Comparison of ENCODE assay signal across 26 mouse cellular contexts in the genomic region with DNA sequence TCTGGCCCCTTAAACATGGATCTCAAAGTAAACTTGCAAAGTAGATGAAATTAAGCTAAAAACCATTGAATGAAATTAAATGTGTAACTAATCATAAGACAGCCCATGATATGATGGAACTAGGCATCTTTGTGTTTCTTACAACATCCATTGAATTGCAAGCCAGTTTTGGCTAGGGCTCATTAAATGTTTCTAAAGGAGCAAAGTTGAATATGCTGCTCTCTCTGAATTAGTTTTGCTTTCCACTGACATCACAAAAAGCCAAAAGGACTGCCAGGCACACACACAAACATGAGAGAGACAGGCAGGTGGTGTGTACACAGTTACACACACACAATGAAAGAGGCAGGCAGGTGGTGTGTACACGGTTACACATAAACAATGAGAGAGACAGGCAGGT.
"Had no signal": no experiment of that assay in that cellular context is flagged by ENCODE, and none has a peak within 500 bp of the region (broad histone marks: within the 10 kb centered on the region; RNA-seq: fewer than 3 reads in every experiment).

No protein-coding gene starts in this region.

- H3K4me2 ChIP-seq: heart, embryonic 11.5 days; heart, embryonic 13.5 days; heart, embryonic 15.5 days; hindbrain, embryonic 13.5 days; hindbrain, embryonic 15.5 days; kidney, embryonic 15.5 days; limb, embryonic 13.5 days; limb, embryonic 15.5 days; liver, embryonic 15.5 days had no signal

- H3K36me3 ChIP-seq: hindbrain, embryonic 13.5 days; hindbrain, embryonic 15.5 days; kidney, embryonic 15.5 days; limb, embryonic 15.5 days; liver, embryonic 15.5 days had no signal

- H3K9ac ChIP-seq: heart, embryonic 13.5 days; heart, embryonic 15.5 days; hindbrain, embryonic 13.5 days; hindbrain, embryonic 15.5 days; kidney, embryonic 15.5 days; limb, embryonic 13.5 days; limb, embryonic 15.5 days; liver, embryonic 15.5 days had no signal

- H3K9me3 ChIP-seq: heart, embryonic 15.5 days; hindbrain, embryonic 13.5 days; hindbrain, embryonic 15.5 days; kidney, embryonic 15.5 days; limb, embryonic 15.5 days; liver, embryonic 15.5 days had no signal

- H3K4me3 ChIP-seq: heart, embryonic 13.5 days; heart, embryonic 15.5 days; hindbrain, embryonic 13.5 days; hindbrain, embryonic 15.5 days; kidney, embryonic 15.5 days; limb, embryonic 13.5 days; limb, embryonic 15.5 days; liver, embryonic 15.5 days had no signal

- H3K27ac ChIP-seq: heart, embryonic 13.5 days; heart, embryonic 15.5 days; hindbrain, embryonic 13.5 days; hindbrain, embryonic 15.5 days; hindbrain, postnatal 0 days; kidney, embryonic 15.5 days; kidney, postnatal 0 days; limb, embryonic 13.5 days; limb, embryonic 15.5 days had no signal

- H3K27me3 ChIP-seq: heart, embryonic 13.5 days; heart, embryonic 15.5 days; hindbrain, embryonic 13.5 days; hindbrain, embryonic 15.5 days; kidney, embryonic 15.5 days; limb, embryonic 13.5 days; limb, embryonic 15.5 days; liver, embryonic 15.5 days had no signal

- DNase-seq: gastrocnemius, postnatal 14 days; gastrocnemius, postnatal 36 days; heart, adult 18-20 months; heart, postnatal 14 days; heart, postnatal 36 days; kidney, adult 11 months; kidney, adult 2 months; kidney, adult 9 months; kidney, postnatal 14 days; kidney, postnatal 36 days; layer of hippocampus, adult 9-11 months; layer of hippocampus, postnatal 36 days; left cerebral cortex, postnatal 4 days; lung, adult 18-20 months had no signal

- ATAC-seq: hindbrain, postnatal 0 days; intestine, embryonic 16.5 days had no signal
